Mouse (Mus musculus) kidney, adult 18-20 months (tissue): ENCODE measurements at regions not wholly inside any gene's neighbourhood (a gene's known extent, or its start where the extent isn't known, plus 50 kb on each side); places are given as distances from the start of the nearest gene placed in this dataset.

Experiments
- DNase-seq: peaks from one replicate; pipeline ENCODE4 v3.0.0; 2021

DNA sequence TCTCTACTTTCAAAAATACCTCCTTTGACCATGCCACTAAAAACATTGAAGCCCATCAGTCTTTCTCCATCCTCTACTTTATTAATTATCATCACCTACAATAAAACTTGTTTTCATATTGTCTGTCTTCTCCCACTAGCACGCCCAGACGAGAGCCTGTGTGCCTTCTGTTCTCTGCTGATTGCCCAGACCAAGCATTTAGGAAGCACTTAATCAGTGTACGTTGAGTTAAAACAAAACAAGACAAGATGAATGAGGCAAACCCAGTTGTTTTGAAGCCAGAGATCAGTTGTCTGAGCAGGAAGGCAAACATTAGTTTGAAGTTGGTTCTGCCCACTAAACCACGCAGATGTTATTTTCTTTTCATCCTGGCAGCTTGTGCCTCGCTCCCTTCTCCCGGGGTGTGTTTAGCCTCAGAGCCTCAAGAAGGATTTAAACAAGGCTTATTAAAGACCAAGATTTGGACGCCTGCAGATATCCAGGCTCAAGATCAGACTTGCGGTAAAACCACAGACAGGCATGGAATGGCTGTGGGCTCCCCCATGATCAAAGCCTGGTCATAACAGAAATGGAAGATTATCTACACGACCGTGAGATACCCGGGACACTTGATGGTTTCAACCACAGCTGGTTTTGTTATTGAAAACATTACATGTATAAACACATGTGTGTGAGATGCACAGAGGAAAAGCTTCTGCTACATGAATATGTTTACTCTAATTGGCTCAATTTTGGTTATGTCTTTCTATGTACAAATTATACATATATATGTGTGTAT is 123.1 kb upstream of the Thbs1 start:
- no peak for DNase-seq

GRCm38 (mm10) chr2:117989215-117989614 is 122.5 kb upstream of the Thbs1 start:
- no peak for DNase-seq

DNA sequence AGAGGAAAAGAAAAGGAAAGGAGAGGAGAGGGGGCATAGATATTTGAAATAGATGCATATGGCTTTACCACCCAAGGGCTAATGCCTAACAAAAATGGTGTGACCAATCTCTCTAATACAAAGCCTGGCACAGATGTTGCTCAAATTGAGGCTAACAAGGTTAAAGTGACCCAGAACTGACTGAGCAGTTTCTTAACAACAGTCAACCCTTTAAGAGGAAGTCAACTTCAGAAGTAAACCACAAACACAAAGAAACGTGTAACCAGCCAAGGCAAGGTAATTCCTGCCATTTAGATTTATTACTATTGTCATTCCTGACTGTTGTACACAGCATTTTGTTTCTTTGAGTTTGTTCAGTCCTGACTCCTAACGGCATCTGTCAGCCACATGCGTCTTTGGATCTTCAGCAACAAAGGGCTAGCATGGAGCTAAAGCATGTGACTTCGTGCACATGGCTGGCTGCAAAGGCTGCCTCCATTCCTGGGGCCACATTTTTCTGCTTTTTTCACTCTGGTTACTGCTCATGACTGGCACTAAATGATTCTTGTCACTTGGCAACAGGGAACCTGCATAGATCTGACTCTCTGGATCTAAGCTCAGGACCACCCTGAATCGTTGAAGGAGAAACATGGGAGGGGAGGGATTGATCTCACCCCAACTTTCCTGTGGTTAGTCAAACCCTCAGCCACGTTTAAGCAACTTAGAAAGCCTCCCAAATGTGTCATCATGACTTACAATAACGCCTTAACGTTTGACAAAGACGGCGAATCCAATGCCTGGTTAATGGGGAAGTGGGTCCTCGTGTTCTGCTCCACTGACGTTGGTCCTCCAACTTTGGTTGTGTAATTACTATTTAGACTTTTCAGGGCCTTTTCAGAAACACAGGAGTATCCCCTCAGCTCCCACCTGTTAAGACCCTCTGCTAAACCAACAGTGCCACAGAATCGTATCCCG is 115.3 kb upstream of the Thbs1 start:
- no peak for DNase-seq

- no peak for DNase-seq
Observed at GRCm38 (mm10) chr2:117999641-118000040, 112.0 kb upstream of the Thbs1 start.

DNA sequence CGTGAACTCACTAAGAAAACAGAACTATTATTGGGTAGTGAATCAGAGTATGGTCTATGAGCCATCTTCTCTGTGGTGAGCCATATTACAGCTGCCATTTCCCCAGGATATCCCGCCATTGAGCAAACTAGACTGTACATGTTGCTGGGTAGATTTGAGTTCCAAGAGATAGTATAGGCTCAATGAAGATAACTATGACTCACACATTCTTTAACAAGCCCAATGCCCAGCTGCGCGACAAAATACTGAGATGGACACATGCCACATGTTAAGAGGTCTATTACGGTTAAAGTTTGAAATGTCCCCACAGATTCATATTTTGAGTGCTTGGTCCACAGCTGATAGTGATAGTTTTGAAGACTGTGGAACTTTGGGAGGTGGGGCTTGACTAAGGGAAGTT is 107.5 kb upstream of the Thbs1 start:
- DNase-seq = no peak

DNA sequence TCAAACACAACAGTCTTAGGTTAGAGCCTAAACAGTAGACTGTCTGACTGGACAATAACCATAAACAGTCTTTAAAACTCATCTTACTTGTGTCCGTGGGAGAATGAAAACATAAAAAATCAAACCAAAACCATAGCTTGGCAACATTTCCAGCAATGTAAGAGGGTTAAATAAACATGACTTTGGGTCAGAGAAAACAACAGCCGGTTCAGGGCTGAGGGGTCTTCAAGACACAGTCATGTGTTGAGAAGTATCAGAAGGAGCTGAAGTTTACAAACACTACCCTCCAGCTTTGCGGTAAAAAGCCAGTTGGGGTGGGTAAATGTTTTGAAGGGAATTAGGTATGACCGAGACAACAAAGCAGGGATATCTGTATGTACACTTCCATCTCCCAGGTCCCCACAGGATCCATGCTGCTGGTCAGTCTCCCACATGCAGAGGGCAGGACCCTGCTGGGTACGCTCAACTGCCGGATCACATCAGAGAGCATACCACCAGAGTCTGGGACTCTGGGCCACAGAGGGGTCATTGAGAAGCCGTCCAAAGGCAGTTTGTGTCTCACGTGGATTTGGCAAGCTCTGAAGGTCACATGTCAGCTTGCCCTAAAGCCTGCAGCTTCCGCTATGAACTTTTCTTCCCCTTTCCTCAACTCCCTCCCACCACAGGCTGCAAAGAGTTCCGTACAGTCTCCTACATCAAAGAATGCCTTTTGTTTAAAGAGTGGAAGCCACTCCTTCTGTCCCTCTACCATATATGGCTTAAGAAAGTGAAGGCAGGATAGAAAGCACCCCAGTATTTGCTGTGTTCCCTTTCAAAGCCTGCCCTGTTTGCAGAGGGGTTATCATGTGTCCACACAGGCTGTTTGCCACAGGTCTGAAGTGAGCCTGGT is 103.9 kb upstream of the Thbs1 start:
- DNase-seq = peak; percentile 10

- no peak for DNase-seq
Observed at GRCm38 (mm10) chr2:118011679-118012078, 100.0 kb upstream of the Thbs1 start.

DNA sequence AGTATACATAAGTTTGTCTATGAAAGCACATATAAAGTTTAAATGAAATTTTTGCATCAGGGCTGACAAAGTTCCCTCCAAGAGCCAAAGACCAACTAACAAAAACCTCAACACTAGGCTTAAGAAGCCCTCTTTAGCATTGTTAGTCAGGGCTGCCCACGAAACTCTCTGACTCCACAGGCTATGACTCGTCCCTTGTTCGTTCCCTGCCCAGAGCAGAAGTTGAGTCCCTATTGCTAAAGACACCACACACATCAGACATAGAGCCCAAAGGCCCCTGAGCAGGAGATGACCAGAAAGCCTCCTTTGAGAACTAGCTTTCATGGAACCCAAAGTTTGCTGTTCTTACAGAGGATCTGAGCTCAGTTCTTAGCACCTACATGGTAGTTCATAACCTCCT is 99.5 kb upstream of the Thbs1 start:
- DNase-seq = no peak

GRCm38 (mm10) chr2:118013156-118013555 is 98.5 kb upstream of the Thbs1 start:
- DNase-seq = no peak

GRCm38 (mm10) chr2:118015182-118015581 is 96.5 kb upstream of the Thbs1 start:
- no peak for DNase-seq

DNA sequence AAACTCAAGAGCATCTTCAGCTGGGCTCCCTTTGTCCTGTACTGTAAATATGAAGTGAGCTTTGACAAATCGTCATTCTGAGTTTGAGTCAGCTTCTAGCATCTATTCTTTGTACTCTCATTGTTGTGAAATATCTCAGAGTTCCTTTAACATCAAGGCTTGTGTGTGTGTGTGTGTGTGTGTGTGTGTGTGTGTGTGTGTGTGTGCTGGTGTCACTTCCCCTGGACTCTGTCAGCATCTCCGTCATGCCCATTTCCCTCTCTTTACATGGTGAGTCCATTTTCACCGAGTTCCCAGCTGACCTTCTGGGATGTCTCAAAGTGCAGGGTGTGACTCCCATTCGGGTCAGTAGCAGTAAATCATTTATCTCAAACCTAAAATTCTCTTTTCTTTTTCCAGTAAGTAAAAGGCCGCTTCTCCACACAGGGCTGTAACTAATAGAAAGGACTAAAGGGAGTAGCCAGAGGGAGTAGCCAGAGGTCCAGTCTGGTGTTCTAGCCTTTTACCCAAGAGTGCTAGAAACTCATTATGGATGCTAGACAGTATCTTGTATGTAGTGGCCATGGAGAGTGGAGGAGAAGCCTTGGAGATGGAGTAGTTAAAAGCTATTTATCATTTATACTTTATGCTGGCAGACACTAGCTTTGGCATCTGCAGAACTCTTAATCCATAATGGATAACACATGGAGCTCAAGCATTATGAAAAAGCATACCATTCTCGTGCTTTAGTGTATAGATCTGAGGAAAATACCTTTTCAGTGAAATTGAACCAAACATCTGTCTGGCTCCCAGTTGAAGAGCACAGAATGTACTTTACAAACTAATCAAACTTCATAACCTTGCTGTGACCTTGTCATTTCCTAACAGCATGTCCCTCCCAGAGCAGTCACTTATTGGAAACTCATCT is 85.6 kb upstream of the Thbs1 start:
- DNase-seq = no peak

- DNase-seq = no peak
Observed at GRCm38 (mm10) chr2:118028881-118029280, 82.8 kb upstream of the Thbs1 start.

- DNase-seq = no peak
Observed at GRCm38 (mm10) chr2:118029470-118030108, 82.1 kb upstream of the Thbs1 start.

DNA sequence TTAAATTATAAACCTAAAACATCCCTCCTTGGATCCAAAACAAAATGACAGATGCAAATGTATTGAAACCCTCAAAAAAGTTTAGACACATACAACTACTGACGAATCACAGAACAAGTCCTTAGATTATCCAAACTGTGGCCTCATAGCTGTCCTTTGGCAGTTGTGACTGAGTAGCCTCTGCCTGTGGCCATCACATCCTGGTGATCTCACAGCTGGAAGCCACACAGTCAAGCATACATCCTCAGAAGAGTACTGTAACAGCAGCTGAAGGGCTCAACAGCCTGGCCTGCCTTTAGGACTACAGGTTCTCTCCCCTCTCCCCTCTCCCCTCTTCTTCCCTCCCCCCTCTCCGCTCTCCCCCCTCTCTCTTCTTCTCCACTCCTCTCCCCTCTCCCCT is 80.0 kb upstream of the Thbs1 start:
- no peak for DNase-seq

GRCm38 (mm10) chr2:118033377-118033776 is 78.3 kb upstream of the Thbs1 start:
- DNase-seq = no peak

DNA sequence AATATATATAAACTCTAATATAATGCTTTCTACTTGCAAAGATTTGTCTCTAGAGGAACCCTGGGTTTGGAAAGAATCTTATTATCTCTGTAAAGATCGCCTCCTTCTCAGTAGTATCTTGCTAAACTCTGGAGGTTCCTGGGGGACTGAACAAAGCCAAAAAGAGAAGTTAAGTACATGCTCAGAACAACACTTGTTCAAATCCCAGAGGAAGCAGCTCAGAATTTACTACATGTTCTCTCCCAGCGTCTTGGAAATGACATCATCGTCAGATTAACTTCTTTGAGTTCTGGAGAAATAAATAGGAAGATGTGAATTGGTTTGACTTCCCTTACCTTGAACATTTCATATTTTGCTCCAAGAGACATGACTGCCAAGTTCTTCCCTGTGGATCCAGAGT is 77.7 kb upstream of the Thbs1 start:
- no peak for DNase-seq

- no peak for DNase-seq
Observed at GRCm38 (mm10) chr2:118035333-118035732, 76.3 kb upstream of the Thbs1 start.

- peak; percentile 33 for DNase-seq
Observed at GRCm38 (mm10) chr2:118038859-118039818, 72.5 kb upstream of the Thbs1 start.

DNA sequence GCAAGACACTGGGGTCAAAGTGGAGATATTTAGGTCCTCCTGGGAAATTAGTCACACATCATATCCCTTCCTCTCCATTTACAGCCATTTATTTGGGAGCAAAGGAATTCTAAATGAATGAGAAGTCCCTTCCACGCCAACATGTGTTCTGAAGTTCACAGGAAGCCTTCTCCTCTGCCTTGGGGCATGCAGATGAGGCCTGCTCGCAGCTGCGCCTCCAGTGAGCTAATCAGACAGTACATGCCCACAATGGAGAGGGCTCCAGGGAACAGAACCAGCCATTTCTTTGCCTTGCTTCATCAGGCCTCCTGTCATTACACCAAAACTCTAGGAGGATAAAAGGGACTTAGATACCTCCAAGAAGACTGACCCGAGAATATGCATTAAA is 71.9 kb upstream of the Thbs1 start:
- no peak for DNase-seq

DNA sequence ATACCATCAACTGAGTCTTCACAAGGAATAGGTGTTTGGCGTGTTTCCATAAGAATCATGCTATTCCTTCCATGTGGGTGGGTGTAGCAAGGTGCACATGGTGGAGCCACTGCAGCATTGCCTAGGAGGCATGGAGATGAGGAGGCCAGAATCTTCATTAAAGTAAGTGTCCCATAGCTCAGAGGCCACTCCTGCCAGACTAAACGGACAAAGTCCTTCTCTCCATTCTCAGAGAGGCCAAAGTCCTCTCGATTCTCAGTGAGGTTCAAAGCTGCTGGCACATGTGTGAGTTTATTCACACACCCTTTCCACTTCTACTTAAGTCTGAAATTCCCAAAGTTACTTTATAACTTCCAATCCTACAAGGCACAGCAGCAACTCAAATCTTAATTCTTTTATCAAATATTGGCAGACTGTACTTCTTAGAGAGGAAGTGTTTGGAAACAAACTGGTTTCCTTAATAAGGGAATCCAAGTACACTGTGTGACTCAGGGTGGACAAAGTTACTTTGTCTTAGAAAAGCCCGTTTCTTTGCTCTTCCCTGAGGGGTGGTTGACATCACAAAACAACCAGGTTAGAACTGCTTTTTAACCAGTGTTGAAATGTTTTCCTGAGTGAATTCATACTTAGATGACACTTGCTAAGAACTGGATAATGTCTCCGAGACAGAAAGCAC is 69.2 kb upstream of the Thbs1 start:
- peak; percentile 21 for DNase-seq
